Mouse (Mus musculus): Measurements from ENCODE around the gene Omp. TPM values are rescaled to one million over a fixed set of nuclear protein-coding genes. Genes with fewer than 3 reads are reported as not detected.

The Omp gene
- polyA plus RNA-seq, 1 experiment: not detected

DNA sequence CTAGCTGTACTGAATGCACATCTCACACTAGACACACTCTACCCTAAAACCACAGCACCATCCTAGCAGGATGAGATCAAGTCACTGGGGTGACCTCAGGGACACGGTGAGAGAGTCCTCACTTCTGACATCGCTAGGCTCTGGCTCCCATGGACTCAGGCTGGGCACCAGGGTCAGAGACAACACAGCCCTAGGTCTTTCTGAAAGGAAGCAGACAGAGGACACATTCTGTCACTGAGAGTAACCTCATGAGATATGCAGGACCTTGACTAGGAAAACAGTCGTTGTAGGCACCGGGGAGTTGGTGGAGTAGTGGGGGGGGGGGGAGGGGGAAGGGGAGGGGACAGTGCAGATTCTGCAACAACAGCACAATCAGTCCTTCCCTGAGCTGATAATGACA is 28.1 kb upstream of the Omp start:
- Histone ChIP-seq H3K4me3 (ENCODE audit: insufficient read depth, low read depth, low read length) (no peak overlapping the region), H3K4me1 (ENCODE audit: control insufficient read depth, insufficient read depth, low read length) (peaks cover 29% of the 10 kb centered on the region), H3K27ac (ENCODE audit: insufficient read depth, low read depth, low read length) (no peak overlapping the region)
- TF ChIP-seq POLR2A (IDR thresholded peaks at IDR 0.05; ENCODE audit: insufficient read depth, low read depth, low read length) (no peak), CTCF (IDR thresholded peaks at IDR 0.05; ENCODE audit: insufficient read depth, low read depth, low read length) (no peak)
- 63% methylated on average over 4 of the region's 4 CpGs for WGBS

DNA sequence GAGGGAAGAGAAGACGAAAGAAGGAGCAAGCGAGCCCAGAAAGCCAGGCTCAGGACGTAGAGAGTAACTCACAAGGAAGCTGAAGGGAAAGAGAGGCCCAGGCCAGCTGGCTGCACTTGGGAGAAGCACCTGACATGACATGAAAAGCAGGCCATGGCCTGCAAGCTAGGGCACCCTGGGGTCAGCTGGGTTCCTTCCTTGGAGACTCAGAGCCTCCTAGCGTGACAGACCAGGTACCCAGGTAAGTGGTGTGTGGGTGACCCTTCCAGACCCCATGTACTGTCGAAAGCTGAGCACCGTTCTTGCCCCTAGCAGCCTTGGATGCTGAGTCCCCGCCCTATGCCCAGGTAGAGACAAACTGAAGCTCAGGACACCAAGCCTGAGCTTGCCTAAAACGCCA is 27.4 kb upstream of the Omp start:
- TF ChIP-seq POLR2A (IDR thresholded peaks at IDR 0.05; ENCODE audit: insufficient read depth, low read depth, low read length) (no peak), CTCF (IDR thresholded peaks at IDR 0.05; ENCODE audit: insufficient read depth, low read depth, low read length) (no peak)
- Histone ChIP-seq H3K27ac (ENCODE audit: insufficient read depth, low read depth, low read length) (no peak overlapping the region), H3K4me1 (ENCODE audit: control insufficient read depth, insufficient read depth, low read length) (peaks cover 27% of the 10 kb centered on the region), H3K4me3 (ENCODE audit: insufficient read depth, low read depth, low read length) (no peak overlapping the region)
- 93% methylated on average over 8 of the region's 8 CpGs for WGBS

DNA sequence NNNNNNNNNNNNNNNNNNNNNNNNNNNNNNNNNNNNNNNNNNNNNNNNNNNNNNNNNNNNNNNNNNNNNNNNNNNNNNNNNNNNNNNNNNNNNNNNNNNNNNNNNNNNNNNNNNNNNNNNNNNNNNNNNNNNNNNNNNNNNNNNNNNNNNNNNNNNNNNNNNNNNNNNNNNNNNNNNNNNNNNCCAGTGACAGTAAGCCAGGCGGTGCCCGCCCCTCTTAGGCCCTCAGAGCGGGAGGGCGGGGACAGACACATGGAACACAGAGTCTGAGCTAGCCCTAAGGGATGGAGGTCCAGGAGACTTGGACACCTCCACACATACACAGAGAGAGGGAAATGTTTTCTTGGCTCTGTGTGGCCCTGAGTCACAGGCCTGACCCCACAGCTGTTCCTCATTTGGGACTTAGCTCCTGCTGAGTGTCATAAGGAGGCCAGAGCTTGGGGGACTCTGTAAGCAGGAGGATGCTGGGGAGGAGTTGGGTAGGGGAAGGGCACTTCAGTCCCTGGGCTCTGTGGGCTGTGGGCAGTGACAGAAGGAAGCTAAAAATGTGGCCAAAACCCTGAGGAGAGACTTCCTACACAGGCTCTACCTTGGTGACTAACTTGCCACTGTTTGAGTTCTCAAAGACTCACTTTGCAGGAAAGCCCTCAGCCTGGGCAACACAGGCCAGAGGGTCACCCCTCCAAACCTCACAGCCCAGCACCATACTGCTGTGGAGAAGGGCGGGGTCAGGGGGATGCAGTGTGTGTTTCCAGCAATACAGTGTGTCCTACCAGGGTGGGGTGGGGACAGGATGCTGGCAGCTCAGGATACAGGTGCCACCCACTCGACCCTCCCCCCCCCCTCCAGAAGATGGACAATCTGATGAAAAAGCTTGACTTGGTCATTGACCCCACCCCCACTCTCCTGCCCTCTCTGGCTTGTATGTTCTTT is 26.1 kb upstream of the Omp start:
- 73% methylated on average over 6 of the region's 6 CpGs for WGBS
- H3K4me3 ChIP-seq (ENCODE audit: insufficient read depth, low read depth, low read length): no peak overlapping the region
- H3K4me1 ChIP-seq (ENCODE audit: control insufficient read depth, insufficient read depth, low read length): peaks cover 15% of the 10 kb centered on the region
- H3K27ac ChIP-seq (ENCODE audit: insufficient read depth, low read depth, low read length): 0 out of 2 replicates have a peak overlapping the region, but pooled peaks have one; percentile 12
- no peak for TF ChIP-seq CTCF (IDR thresholded peaks at IDR 0.05; ENCODE audit: insufficient read depth, low read depth, low read length)

DNA sequence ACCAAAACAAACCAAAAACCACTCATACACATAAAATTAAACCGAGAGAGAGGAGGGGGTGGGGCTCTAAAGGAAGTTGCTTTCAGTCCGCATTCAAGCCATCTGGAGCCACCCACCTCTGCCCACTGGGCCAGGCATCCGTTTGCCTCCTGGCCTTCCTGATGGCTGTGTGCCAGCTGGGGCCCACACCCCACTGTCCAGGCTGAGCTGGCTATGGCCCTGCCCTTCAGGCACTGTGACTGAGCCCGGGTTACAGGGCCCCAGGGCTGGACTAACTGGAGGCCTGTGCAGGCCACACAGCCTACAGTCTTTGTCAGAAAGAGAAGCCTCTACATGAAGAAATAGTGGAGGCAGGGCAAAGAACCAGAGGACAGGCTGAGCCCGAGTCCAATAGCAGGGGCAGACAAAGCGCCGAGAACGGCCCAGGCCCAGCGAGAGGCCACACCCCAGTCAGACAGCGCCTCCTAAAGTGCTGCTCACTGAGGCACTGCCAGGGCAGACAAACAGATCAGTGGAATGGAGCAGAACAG is 19.8 kb upstream of the Omp start:
- peaks cover 14% of the 10 kb centered on the region for H3K4me1 ChIP-seq (ENCODE audit: control insufficient read depth, insufficient read depth, low read length)
- TF ChIP-seq CTCF (IDR thresholded peaks at IDR 0.05; ENCODE audit: insufficient read depth, low read depth, low read length) (no peak), POLR2A (IDR thresholded peaks at IDR 0.05; ENCODE audit: insufficient read depth, low read depth, low read length) (no peak)
- H3K27ac ChIP-seq (ENCODE audit: insufficient read depth, low read depth, low read length): no peak overlapping the region
- 60% methylated on average over 10 of the region's 10 CpGs for WGBS
- no peak overlapping the region for H3K4me3 ChIP-seq (ENCODE audit: insufficient read depth, low read depth, low read length)

DNA sequence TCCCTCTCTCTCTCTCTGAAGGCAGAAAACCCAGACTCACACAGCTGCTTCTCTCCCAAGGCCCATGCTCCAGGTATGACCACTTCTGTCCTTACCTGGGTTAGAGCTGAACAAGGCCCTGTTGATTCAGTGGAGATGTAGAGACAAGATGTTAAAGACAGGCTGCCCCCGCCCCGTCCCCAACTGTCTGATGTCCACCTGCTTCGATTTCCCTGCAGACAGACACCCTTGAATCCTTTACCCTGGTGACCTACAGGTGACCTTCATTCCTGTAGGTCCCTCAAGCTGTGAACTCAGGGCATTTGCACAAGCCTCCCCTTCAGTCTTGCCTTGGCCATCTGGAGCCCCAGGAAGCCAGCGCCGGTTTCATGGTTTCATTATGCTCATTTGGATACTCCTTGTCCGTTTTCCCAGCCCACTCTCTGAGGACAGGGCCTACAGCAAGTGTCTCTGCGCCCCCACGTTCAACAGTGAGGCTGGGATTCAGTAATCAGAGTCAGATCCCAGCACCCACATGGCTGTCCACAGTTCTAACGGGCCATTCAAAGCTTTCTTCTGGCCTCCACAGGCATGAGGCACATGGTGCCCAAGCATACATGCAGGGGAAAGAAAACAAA is 19.2 kb upstream of the Omp start:
- no peak overlapping the region for H3K27ac ChIP-seq (ENCODE audit: insufficient read depth, low read depth, low read length)
- H3K4me3 ChIP-seq (ENCODE audit: insufficient read depth, low read depth, low read length): no peak overlapping the region
- peaks cover 16% of the 10 kb centered on the region for H3K4me1 ChIP-seq (ENCODE audit: control insufficient read depth, insufficient read depth, low read length)
- TF ChIP-seq CTCF (IDR thresholded peaks at IDR 0.05; ENCODE audit: insufficient read depth, low read depth, low read length) (no peak), POLR2A (IDR thresholded peaks at IDR 0.05; ENCODE audit: insufficient read depth, low read depth, low read length) (no peak)
- WGBS: 80% methylated on average over 9 of the region's 9 CpGs

DNA sequence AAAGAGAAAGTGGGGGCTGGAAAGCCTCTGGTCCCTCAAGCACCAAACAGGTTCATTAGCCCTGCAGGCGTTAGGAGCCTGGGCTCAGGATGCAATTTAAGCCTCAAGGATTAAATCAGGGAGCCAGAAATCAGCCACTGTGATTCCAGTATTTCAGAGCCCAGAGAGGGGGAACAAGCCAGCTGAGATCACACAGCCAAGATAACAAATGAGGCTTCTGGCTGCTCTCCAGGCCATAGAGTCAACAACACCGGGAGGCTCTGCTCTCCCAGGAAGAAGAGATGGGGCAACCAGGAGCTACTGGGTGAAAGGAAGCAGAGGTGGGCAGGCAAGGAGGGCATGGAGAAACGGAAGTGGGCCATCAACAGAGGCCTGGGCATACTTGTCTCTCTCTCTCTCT is 18.4 kb upstream of the Omp start:
- Histone ChIP-seq H3K4me1 (ENCODE audit: control insufficient read depth, insufficient read depth, low read length) (peaks cover 16% of the 10 kb centered on the region), H3K4me3 (ENCODE audit: insufficient read depth, low read depth, low read length) (no peak overlapping the region), H3K27ac (ENCODE audit: insufficient read depth, low read depth, low read length) (no peak overlapping the region)
- WGBS: 69% methylated on average over 3 of the region's 3 CpGs
- TF ChIP-seq CTCF (IDR thresholded peaks at IDR 0.05; ENCODE audit: insufficient read depth, low read depth, low read length) (no peak), POLR2A (IDR thresholded peaks at IDR 0.05; ENCODE audit: insufficient read depth, low read depth, low read length) (no peak)

DNA sequence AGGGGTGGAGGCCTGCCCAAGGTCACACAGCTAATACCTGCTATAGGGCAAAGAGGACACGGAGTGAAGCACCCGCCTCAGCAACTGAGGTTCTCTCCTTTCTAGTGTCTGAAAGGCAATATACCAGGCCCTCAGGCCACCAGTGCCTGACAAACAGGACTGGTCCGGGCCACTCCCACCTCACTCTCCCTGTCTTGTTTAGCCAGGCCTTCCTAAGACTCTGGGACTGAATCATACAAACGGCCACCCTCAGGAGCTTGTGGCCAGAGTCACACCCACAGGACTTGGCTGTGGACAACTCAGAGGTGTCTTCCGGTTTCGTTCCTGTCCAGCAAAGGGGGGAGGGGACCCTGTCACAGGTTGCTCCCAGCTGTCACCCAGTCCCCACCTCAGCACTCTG is 16.9 kb upstream of the Omp start:
- no peak overlapping the region for H3K27ac ChIP-seq (ENCODE audit: insufficient read depth, low read depth, low read length)

DNA sequence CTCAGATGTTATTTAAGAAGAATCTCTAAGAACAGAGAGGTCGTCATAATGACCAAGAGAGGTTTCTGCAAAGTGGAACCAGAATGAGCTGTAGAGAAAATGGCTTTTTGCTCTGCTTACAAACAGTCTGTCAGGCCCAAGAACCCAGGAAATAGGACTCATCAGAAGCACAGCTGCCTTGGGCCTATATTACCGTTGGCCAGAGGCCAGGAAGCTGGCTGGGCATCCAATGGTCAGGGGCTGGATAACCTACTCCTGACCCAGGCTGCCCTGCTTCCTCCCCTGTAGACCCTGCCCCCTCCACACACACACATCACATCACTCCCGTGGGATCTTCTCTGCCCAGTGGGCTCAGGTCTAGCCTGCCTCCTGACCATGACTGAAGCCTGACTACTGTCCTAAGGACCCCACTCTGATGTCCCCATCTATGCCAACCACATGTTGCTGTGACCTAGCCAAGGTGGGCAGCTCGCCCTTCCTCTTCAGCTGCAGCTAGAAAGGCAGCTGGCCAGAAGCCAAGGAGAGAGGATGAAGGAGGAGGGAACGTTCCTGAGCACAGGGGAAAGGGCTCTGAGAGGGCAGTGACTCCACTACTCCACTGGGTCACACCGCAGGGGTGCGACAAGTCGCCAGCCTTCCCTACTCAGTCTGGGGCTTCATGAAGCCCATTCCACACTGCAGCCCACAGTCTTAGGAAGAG is 14.9 kb upstream of the Omp start:
- H3K4me1 ChIP-seq (ENCODE audit: control insufficient read depth, insufficient read depth, low read length): peaks cover 26% of the 10 kb centered on the region
- H3K4me3 ChIP-seq (ENCODE audit: insufficient read depth, low read depth, low read length): no peak overlapping the region
- WGBS: 65% methylated on average over 8 of the region's 8 CpGs
- TF ChIP-seq CTCF (IDR thresholded peaks at IDR 0.05; ENCODE audit: insufficient read depth, low read depth, low read length) (no peak), POLR2A (IDR thresholded peaks at IDR 0.05; ENCODE audit: insufficient read depth, low read depth, low read length) (no peak)
- no peak overlapping the region for H3K27ac ChIP-seq (ENCODE audit: insufficient read depth, low read depth, low read length)

More for the DNA sequence above, 16.9 kb upstream of the Omp start:
- H3K4me3 ChIP-seq (ENCODE audit: insufficient read depth, low read depth, low read length): no peak overlapping the region
- WGBS: 91% methylated on average over 6 of the region's 6 CpGs
- H3K4me1 ChIP-seq (ENCODE audit: control insufficient read depth, insufficient read depth, low read length): peaks cover 16% of the 10 kb centered on the region
- TF ChIP-seq CTCF (IDR thresholded peaks at IDR 0.05; ENCODE audit: insufficient read depth, low read depth, low read length) (no peak), POLR2A (IDR thresholded peaks at IDR 0.05; ENCODE audit: insufficient read depth, low read depth, low read length) (no peak)

Data from olfactory bulb, adult 2 months (tissue).